Mouse (Mus musculus) left cerebral cortex, adult 18-20 months (tissue): ENCODE results near the gene Sugp2. TPM values are rescaled to one million over a fixed set of nuclear protein-coding genes. Genes with fewer than 3 reads are reported as not detected.
"Not testable (repeated sequence)": the region's sequence is repeated elsewhere in the genome, so short reads cannot be mapped to it uniquely, and the experiment has no call there.

ENCODE experiments used
- DNase-seq, 2 experiments: peaks; one replicate each; pipeline ENCODE4 v3.0.0; 2021 to 2022; ENCODE audit warnings: low spot score in 2 of 2, mixed read lengths in 1 of 2
- long read RNA-seq, 2 experiments: library from polyadenylated mRNA; stranded (forward); transcript quantifications; one replicate each; pipeline ENCODE4 v2.0.0; 2021
- total RNA-seq, 2 experiments: library from RNA; stranded (reverse); gene quantifications; 2 replicates each; pipeline ENCODE4 v1.2.3; 2021

The Sugp2 gene
- total RNA-seq = 100 to 1,000 TPM in 1 of 2 experiments, 10 to 100 TPM in 1; 97.3 to 109 TPM
- long read RNA-seq, experiment 1, full-length matches to known transcripts = 31 of 79 reads
- long read RNA-seq, experiment 1, partial matches to known transcripts = 14 of 79 reads
- long read RNA-seq, experiment 1, other reads (novel, unspliced or antisense) = 34 of 79 reads
- long read RNA-seq, experiment 2, full-length matches to known transcripts = 26 of 54 reads
- long read RNA-seq, experiment 2, partial matches to known transcripts = 3 of 54 reads
- long read RNA-seq, experiment 2, other reads (novel, unspliced or antisense) = 25 of 54 reads

GRCm38 (mm10) chr8:70234080-70234780 is at the start of gene Sugp2, which contains the start of gene Armc6:
TSS of gene Sugp2 (plus strand) at chr8:70234226.
TSS of gene Armc6 (minus strand) at chr8:70234466.
- peak; percentile 91 to 95 for DNase-seq

- DNase-seq = no peak
Observed at GRCm38 (mm10) chr8:70188707-70189106, 45.3 kb upstream of the Sugp2 start.

- no peak for DNase-seq
Observed at GRCm38 (mm10) chr8:70193238-70193637, 40.8 kb upstream of the Sugp2 start.

- DNase-seq = no peak
Observed at GRCm38 (mm10) chr8:70194191-70194590, 39.8 kb upstream of the Sugp2 start.

GRCm38 (mm10) chr8:70195762-70196161 is 38.3 kb upstream of the Sugp2 start:
- DNase-seq = no peak

GRCm38 (mm10) chr8:70197603-70198002 is 36.4 kb upstream of the Sugp2 start:
- no peak for DNase-seq

- peak; percentile 39 to 63 for DNase-seq
Observed at GRCm38 (mm10) chr8:70200098-70200681, 33.8 kb upstream of the Sugp2 start.

- no peak for DNase-seq
Observed at GRCm38 (mm10) chr8:70201417-70201816, 32.6 kb upstream of the Sugp2 start.

GRCm38 (mm10) chr8:70203072-70203471 is 31.0 kb upstream of the Sugp2 start:
- DNase-seq = peak; percentile 25 to 45

- no peak for DNase-seq
Observed at GRCm38 (mm10) chr8:70204757-70205156, 29.3 kb upstream of the Sugp2 start.

GRCm38 (mm10) chr8:70208130-70208529 is 25.9 kb upstream of the Sugp2 start:
- no peak for DNase-seq

- peak; percentile 36 to 46 for DNase-seq
Observed at GRCm38 (mm10) chr8:70210538-70210937, 23.5 kb upstream of the Sugp2 start.

- DNase-seq = no peak
Observed at GRCm38 (mm10) chr8:70211275-70211674, 22.8 kb upstream of the Sugp2 start.

GRCm38 (mm10) chr8:70211726-70212111 is 22.3 kb upstream of the Sugp2 start:
- DNase-seq = peak in 1 of 2 experiments; percentile 35

- peak; percentile 97 for DNase-seq
Observed at GRCm38 (mm10) chr8:70212112-70213055, 21.6 kb upstream of the Sugp2 start, which contains the start of gene Slc25a42. TSS of gene Slc25a42 (minus strand) at chr8:70212305.

GRCm38 (mm10) chr8:70214411-70214810 is 19.6 kb upstream of the Sugp2 start:
- DNase-seq = no peak

- DNase-seq = no peak
Observed at GRCm38 (mm10) chr8:70215092-70215491, 18.9 kb upstream of the Sugp2 start.

GRCm38 (mm10) chr8:70216161-70216560 is 17.9 kb upstream of the Sugp2 start:
- not testable (repeated sequence) for DNase-seq

- peak; percentile 55 to 64 for DNase-seq
Observed at GRCm38 (mm10) chr8:70216566-70216965, 17.5 kb upstream of the Sugp2 start.

- no peak for DNase-seq
Observed at GRCm38 (mm10) chr8:70217441-70217840, 16.6 kb upstream of the Sugp2 start.
